Mouse (Mus musculus): ENCODE data around the gene Rnf39.

- TF ChIP-seq CTCF (IDR thresholded peaks at IDR 0.05; ENCODE audit: low read depth, low read length) (peak; percentile 17; the same call in 1 of the 2 replicates), POLR2A (IDR thresholded peaks at IDR 0.05; ENCODE audit: borderline replicate concordance, low read depth, low read length) (no peak)
These were observed 1.5 kb downstream of the Rnf39 start for GRCm38 (mm10) chr17:36944121-36944775.
